Mouse (Mus musculus) heart, embryonic 14.5 days (tissue): ENCODE data around the gene Nfya. TPM values are rescaled to one million over a fixed set of nuclear protein-coding genes. Genes with fewer than 3 reads are reported as not detected.

Experiments
- ATAC-seq: fragments of 200-750 bp; cut with Nextera tagmentation; 2 replicates; pipeline ENCODE4 v1.8.0; 2017; ENCODE audit warnings: low read depth, moderate TSS enrichment; ENCODE audit not compliant: insufficient number of reproducible peaks, insufficient read depth, low FRiP score
- H3K27ac ChIP-seq, 2 experiments: fragments of 200-500 bp in 1 of 2; fragments of 300-500 bp in 1 of 2; sonication (generic) in 1 of 2; replicated peaks in 1 of 2; 2 replicates each; pipeline ENCODE4 v1.5.1; 2012 to 2014; ENCODE audit warnings: low read depth in 2 of 2, low read length in 2 of 2, control low read depth in 1 of 2, mild to moderate bottlenecking in 1 of 2, mixed read lengths in 1 of 2; ENCODE audit not compliant: control insufficient read depth in 1 of 2, insufficient read depth in 1 of 2
- H3K27me3 ChIP-seq: fragments of 300-500 bp; sonication (generic); 2 replicates; pipeline ENCODE4 v1.6.1; 2014; ENCODE audit warnings: mild to moderate bottlenecking, low read length, control low read depth; ENCODE audit not compliant: control insufficient read depth, insufficient read depth
- H3K36me3 ChIP-seq: fragments of 300-500 bp; sonication (generic); 2 replicates; pipeline ENCODE4 v1.6.1; 2014; ENCODE audit warnings: mild to moderate bottlenecking, control low read depth, low read length, mixed read lengths; ENCODE audit not compliant: control insufficient read depth, insufficient read depth
- H3K4me1 ChIP-seq, 2 experiments: fragments of 200-500 bp in 1 of 2; fragments of 300-500 bp in 1 of 2; sonication (generic) in 1 of 2; 2 replicates each; pipeline ENCODE4 v1.6.1; 2012 to 2014; ENCODE audit warnings: low read length in 2 of 2, control low read depth in 1 of 2, mixed read lengths in 1 of 2; ENCODE audit not compliant: control insufficient read depth in 2 of 2, insufficient read depth in 2 of 2
- H3K4me2 ChIP-seq: fragments of 300-500 bp; sonication (generic); 2 replicates; pipeline ENCODE4 v1.6.1; 2014; ENCODE audit warnings: mild to moderate bottlenecking, low read length
- H3K4me3 ChIP-seq, 2 experiments: fragments of 200-500 bp in 1 of 2; fragments of 300-500 bp in 1 of 2; sonication (generic) in 1 of 2; 2 replicates each; pipeline ENCODE4 v1.5.1; 2012 to 2014; ENCODE audit warnings: low read length in 2 of 2, mild to moderate bottlenecking in 2 of 2, control low read depth in 1 of 2, low read depth in 1 of 2, moderate library complexity in 1 of 2; ENCODE audit not compliant: control insufficient read depth in 1 of 2, insufficient read depth in 1 of 2
- H3K9ac ChIP-seq: fragments of 300-500 bp; sonication (generic); 2 replicates; pipeline ENCODE4 v1.6.1; 2014; ENCODE audit warnings: mild to moderate bottlenecking, low read length
- H3K9me3 ChIP-seq: fragments of 300-500 bp; sonication (generic); 2 replicates; pipeline ENCODE4 v1.6.1; 2016; ENCODE audit warnings: low read length, control low read depth; ENCODE audit not compliant: control insufficient read depth
- WGBS: fragments of 180-500 bp; shearing (Covaris S2); extraction: QIAGEN DNeasy Blood & Tissue Kit; methylation state at CpG from one replicate; pipeline ENCODE4 v1.1.7; 2014; 5-methylcytosine and 5-hydroxymethylcytosine counted together
- polyA plus RNA-seq: library from polyadenylated mRNA; unstranded; fragments of >200 nt; fragmentation: Nextera tagmentation; extraction: Ambion mirVana; gene quantifications from 2 replicates; pipeline ENCODE4 v1.2.1, GENCODE M21; 2014

Gene Nfya
- polyA plus RNA-seq, 1 experiment from 2014 or later = 13.5 TPM

DNA sequence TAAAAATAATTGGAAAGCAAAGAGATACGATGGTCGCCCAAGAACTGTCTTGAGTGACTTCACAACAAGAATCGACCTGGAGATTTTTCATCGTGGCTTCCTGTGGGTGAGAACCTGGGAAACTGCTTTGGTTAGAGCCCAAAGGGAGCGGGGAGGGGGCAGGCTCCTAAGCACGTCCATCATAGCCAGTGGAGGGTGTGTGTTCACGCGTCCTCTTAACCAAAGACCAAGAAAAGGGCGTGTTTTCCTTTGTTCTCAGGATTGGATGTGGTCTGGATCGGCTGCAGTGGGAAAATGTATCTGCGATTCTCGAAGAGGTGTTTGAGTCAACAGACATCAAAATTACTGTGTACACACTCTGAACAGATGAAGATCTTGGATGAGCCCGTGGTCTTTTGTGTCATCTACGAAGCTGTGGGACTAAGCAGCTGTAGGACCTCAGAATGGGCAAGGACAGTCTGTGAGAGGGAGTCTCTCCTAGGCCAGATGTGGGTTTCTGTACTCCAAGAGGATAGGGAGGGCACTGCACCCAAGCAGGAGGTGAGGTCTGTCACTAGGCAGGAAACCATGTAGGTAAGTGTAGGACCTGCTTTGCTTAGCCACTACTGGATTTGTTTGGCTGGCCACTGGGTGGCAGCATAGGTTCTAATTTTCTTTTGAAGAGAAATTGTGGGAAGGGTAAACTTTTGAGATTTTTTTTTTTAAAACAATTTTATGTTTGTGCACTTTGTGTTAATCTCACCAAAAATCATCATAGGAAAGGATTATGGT lies 6.9 kb upstream of the Nfya start:
- no peak overlapping the region for H3K4me2 ChIP-seq
- no peak for ATAC-seq
- H3K27me3 ChIP-seq = no peaks in the 10 kb centered on the region
- H3K9me3 ChIP-seq = no peaks in the 10 kb centered on the region
- no peak overlapping the region for H3K4me3 ChIP-seq
- H3K27ac ChIP-seq = peak overlapping the region; percentile 33 to 60
- WGBS = 80% methylated on average over 14 of the region's 14 CpGs
- H3K36me3 ChIP-seq = peaks cover 94% of the 10 kb centered on the region
- H3K9ac ChIP-seq = no peak overlapping the region
- peaks cover 5 to 24% of the 10 kb centered on the region in 2 experiments; a peak in 3 of 4 replicates for H3K4me1 ChIP-seq

DNA sequence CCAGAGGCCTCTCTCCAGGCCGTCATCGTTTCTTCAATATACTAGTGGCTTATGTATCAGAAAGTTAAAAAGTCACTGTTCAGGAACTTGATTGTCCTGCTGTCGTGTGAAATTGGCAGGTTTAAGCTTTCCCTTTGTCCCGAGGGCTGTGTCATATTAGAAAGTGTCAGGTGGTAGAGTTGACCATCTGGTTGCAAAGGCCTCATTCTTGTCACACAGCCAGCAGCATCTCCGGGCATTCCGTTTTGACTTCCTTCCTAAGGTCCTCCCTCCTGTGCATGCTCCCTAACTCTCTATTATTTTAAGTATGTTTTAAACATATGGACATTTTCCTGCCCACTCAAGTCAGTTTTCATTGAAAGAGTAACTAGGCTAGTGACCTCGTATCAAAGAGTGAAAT lies 6.3 kb upstream of the Nfya start:
- H3K36me3 ChIP-seq = peaks cover 89% of the 10 kb centered on the region
- WGBS = 60% methylated on average over 7 of the region's 7 CpGs
- H3K4me1 ChIP-seq = peaks cover 5 to 29% of the 10 kb centered on the region in 2 experiments; a peak in 3 of 4 replicates
- no peak overlapping the region for H3K4me2 ChIP-seq
- no peaks in the 10 kb centered on the region for H3K27me3 ChIP-seq
- ATAC-seq = no peak
- no peak overlapping the region for H3K4me3 ChIP-seq
- H3K9ac ChIP-seq = peak overlapping the region; percentile 12; the same call in 1 of the 2 replicates
- H3K27ac ChIP-seq = peak overlapping the region; percentile 60 to 64
- no peaks in the 10 kb centered on the region for H3K9me3 ChIP-seq

DNA sequence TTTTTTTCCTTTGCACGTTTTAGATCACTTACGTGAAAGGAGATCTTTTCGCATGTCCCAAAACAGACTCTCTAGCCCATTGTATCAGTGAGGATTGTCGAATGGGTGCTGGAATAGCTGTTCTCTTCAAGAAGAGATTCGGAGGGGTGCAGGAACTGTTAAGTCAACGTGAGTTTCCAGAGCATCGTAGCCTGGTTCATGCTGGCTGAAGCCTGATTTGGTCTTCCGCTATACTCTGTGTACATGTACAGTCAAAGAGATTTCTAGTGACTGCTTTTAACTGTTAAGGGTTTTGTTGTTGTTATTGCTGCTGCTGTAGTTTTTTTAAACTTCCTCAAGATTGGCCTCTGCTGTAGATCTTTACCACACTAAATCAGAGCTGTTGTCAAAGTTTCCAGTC lies 1.5 kb upstream of the Nfya start:
- peaks cover 2 to 26% of the 10 kb centered on the region in 2 experiments; a peak in 2 of 4 replicates for H3K4me1 ChIP-seq
- H3K4me3 ChIP-seq = peak overlapping the region in 1 of 2 experiments; percentile 95; a peak in 2 of 4 replicates
- no peaks in the 10 kb centered on the region for H3K9me3 ChIP-seq
- H3K27ac ChIP-seq = peak overlapping the region in 1 of 2 experiments; percentile 100; a peak in 2 of 4 replicates
- no peaks in the 10 kb centered on the region for H3K27me3 ChIP-seq
- H3K9ac ChIP-seq = peak overlapping the region; percentile 87
- peak overlapping the region; percentile 75 for H3K4me2 ChIP-seq
- H3K36me3 ChIP-seq = peaks cover 42% of the 10 kb centered on the region
- WGBS = 55% methylated on average over 8 of the region's 8 CpGs
- ATAC-seq = no peak

DNA sequence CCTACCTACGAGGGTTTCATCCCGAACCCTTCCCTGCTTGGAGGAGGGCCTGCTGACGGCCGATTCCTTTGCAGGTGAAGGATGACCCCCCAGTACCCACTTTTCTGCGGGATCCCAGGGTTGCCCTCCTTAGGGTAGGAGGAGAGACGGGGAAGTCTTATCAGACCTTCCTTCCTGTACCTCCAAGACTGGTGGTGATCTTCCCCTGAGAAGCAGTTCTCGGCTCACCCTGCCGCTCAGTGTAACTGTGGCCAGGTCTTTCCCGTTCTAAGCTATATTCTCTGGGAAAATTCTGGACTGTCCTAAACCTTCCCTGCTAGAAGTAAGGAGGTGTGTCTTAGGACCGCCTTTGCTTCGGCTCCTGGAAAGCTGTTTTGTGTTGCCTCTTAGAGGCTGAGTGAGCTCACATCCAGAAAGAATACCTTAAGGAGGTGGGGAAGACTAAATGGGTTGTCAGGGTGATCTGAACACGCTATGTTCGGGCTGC lies 636 bp upstream of the Nfya start:
- H3K9ac ChIP-seq = peak overlapping the region; percentile 87
- no peaks in the 10 kb centered on the region for H3K9me3 ChIP-seq
- no peaks in the 10 kb centered on the region for H3K27me3 ChIP-seq
- H3K4me3 ChIP-seq = peak overlapping the region; percentile 93 to 95
- peaks cover 33% of the 10 kb centered on the region for H3K36me3 ChIP-seq
- under 1% methylated on average over 13 of the region's 13 CpGs for WGBS
- peak overlapping the region; percentile 100 for H3K27ac ChIP-seq
- peak overlapping the region; percentile 75 for H3K4me2 ChIP-seq
- peaks cover 2 to 26% of the 10 kb centered on the region in 2 experiments; a peak in 2 of 4 replicates for H3K4me1 ChIP-seq
- ATAC-seq = no peak

GRCm38 (mm10) chr17:48408526-48409291 lies 997 bp downstream of the Nfya start:
- H3K9ac ChIP-seq = peak overlapping the region; percentile 100
- H3K4me1 ChIP-seq = peaks cover 2 to 26% of the 10 kb centered on the region in 2 experiments; a peak in 2 of 4 replicates
- ATAC-seq = peak; percentile 22
- peak overlapping the region; percentile 95 to 100 for H3K27ac ChIP-seq
- peaks cover 17% of the 10 kb centered on the region for H3K36me3 ChIP-seq
- H3K9me3 ChIP-seq = no peaks in the 10 kb centered on the region
- 0% methylated on average over 47 of the region's 47 CpGs for WGBS
- no peaks in the 10 kb centered on the region for H3K27me3 ChIP-seq
- H3K4me2 ChIP-seq = peak overlapping the region; percentile 81
- H3K4me3 ChIP-seq = peak overlapping the region; percentile 62 to 95

GRCm38 (mm10) chr17:48407910-48408525 lies 1.7 kb downstream of the Nfya start:
- H3K36me3 ChIP-seq = peaks cover 12% of the 10 kb centered on the region
- H3K27me3 ChIP-seq = no peaks in the 10 kb centered on the region
- H3K4me1 ChIP-seq = peaks cover 2 to 26% of the 10 kb centered on the region in 2 experiments; a peak in 2 of 4 replicates
- peak overlapping the region; percentile 81 for H3K4me2 ChIP-seq
- H3K9me3 ChIP-seq = no peaks in the 10 kb centered on the region
- H3K4me3 ChIP-seq = peak overlapping the region; percentile 62 to 95
- 5% methylated on average over 8 of the region's 8 CpGs for WGBS
- H3K9ac ChIP-seq = peak overlapping the region; percentile 100
- peak overlapping the region; percentile 95 to 100 for H3K27ac ChIP-seq
- ATAC-seq = no peak

DNA sequence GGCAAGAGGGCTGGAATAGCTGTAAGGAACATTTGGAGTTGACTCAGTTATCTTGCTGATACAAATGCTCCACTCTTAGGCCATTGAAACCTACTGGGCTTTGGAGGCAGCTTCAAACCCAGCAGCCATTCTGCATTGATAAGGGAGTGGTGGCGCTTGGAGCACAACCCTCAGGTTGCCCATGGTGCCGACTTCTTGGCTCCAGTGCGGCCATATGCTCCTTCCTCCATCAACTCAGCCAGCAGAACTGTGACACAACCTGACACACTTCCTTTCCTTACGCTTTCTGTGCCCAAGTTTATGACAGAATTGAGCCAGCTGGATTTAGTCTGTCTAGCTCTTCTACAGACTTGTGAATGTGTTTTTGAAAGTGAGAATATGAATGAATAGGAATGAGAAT lies 2.6 kb downstream of the Nfya start:
- H3K27ac ChIP-seq = no peak overlapping the region
- 51% methylated on average over 4 of the region's 4 CpGs for WGBS
- H3K9me3 ChIP-seq = no peaks in the 10 kb centered on the region

More for the DNA sequence above, 2.6 kb downstream of the Nfya start:
- Histone ChIP-seq H3K36me3 (peaks cover 9% of the 10 kb centered on the region), H3K9ac (0 out of 2 replicates have a peak overlapping the region, but pooled peaks have one; percentile 100), H3K4me3 (no peak overlapping the region), H3K4me2 (peak overlapping the region; percentile 81; the same call in 1 of the 2 replicates), H3K4me1 (peaks cover 2 to 26% of the 10 kb centered on the region in 2 experiments; a peak in 2 of 4 replicates), H3K27me3 (no peaks in the 10 kb centered on the region)
- ATAC-seq = no peak
